Mouse (Mus musculus) liver, adult 2 months (tissue): ENCODE measurements around the gene Eif2s3x.

Experiments
- CTCF ChIP-seq: fragments of 200-500 bp; IDR thresholded peaks from 2 replicates; pipeline ENCODE4 v1.5.1; 2011; ENCODE audit warnings: low read depth, low read length, control low read depth
- POLR2A ChIP-seq: fragments of 200-500 bp; IDR thresholded peaks from 2 replicates; pipeline ENCODE4 v1.6.1; 2011; ENCODE audit warnings: low read length, control low read depth; ENCODE audit not compliant: insufficient read depth; ENCODE audit errors: extremely low read depth

GRCm38 (mm10) chrX:94177715-94178340, 34.8 kb downstream of the Eif2s3x start:
- peak; percentile 69; the same call in 1 of the 2 replicates for TF ChIP-seq POLR2A
- no peak for TF ChIP-seq CTCF
